Mouse (Mus musculus) hindbrain, postnatal 0 days (tissue): Measurements from ENCODE around the gene Bclaf3. TPM values are rescaled to one million over a fixed set of nuclear protein-coding genes. Genes with fewer than 3 reads are reported as not detected.

ENCODE experiments used
- ATAC-seq: fragments of 200-750 bp; cut with Nextera tagmentation; 2 replicates; pipeline ENCODE4 v1.8.0; 2017; ENCODE audit warnings: mild to moderate bottlenecking, moderate TSS enrichment, moderate library complexity
- DNase-seq: peaks from one replicate; pipeline ENCODE4 v3.0.0-alpha.2; 2015; ENCODE audit warnings: low spot score
- H3K27ac ChIP-seq: fragments of 300-500 bp; sonication (generic); 2 replicates; pipeline ENCODE4 v1.5.1; 2014; ENCODE audit warnings: mild to moderate bottlenecking
- H3K27me3 ChIP-seq: fragments of 300-500 bp; sonication (generic); 2 replicates; pipeline ENCODE4 v1.6.1; 2014; ENCODE audit warnings: low read length, mixed read lengths; ENCODE audit not compliant: insufficient read depth
- H3K36me3 ChIP-seq: fragments of 300-500 bp; sonication (generic); 2 replicates; pipeline ENCODE4 v1.6.1; 2014; ENCODE audit warnings: low read length, mixed read lengths; ENCODE audit not compliant: insufficient read depth
- H3K4me1 ChIP-seq: fragments of 300-500 bp; sonication (generic); 2 replicates; pipeline ENCODE4 v1.6.1; 2014; ENCODE audit warnings: antibody characterized with exemption, low read length, mixed read lengths; ENCODE audit not compliant: insufficient read depth
- H3K4me2 ChIP-seq: fragments of 300-500 bp; sonication (generic); 2 replicates; pipeline ENCODE4 v1.6.1; 2014; ENCODE audit warnings: low read depth, mild to moderate bottlenecking, low read length, moderate library complexity, mixed read lengths
- H3K4me3 ChIP-seq: fragments of 300-500 bp; sonication (generic); 2 replicates; pipeline ENCODE4 v1.5.1; 2014; ENCODE audit warnings: low read length
- H3K9ac ChIP-seq: fragments of 300-500 bp; sonication (generic); replicated peaks from 2 replicates; pipeline ENCODE4 v1.6.1; 2014; ENCODE audit warnings: mild to moderate bottlenecking, low read length, moderate library complexity, mixed read lengths
- H3K9me3 ChIP-seq: fragments of 300-500 bp; sonication (generic); 2 replicates; pipeline ENCODE4 v1.6.1; 2016; ENCODE audit warnings: low read length, mixed read lengths
- CTCF ChIP-seq: IDR thresholded peaks from 2 replicates; pipeline ENCODE4 v1.5.1; 2016; ENCODE audit warnings: antibody characterized with exemption, control low read depth, low read depth
- whole genome bisulfite sequencing: fragments of 180-500 bp; shearing (Covaris S2); extraction: QIAGEN DNeasy Blood & Tissue Kit; methylation state at CpG from one replicate; pipeline ENCODE4 v1.1.7; 2014; 5-methylcytosine and 5-hydroxymethylcytosine counted together
- polyA plus RNA-seq: library from polyadenylated mRNA; unstranded; fragments of >200 nt; fragmentation: Nextera tagmentation; extraction: Ambion mirVana; gene quantifications from 2 replicates; pipeline ENCODE4 v1.2.1, GENCODE M21; 2015
- total RNA-seq: library from RNA; depleted of rRNA; stranded (reverse); fragments of >200 nt; gene quantifications from 2 replicates; pipeline ENCODE4 v1.2.3, GENCODE M21; 2014; rRNA removed

The Bclaf3 gene
- total and polyA plus RNA-seq, 2 experiments from 2014 or later = 4.8 to 18.5 TPM

- Histone ChIP-seq H3K4me1 (no peaks in the 10 kb centered on the region), H3K27me3 (no peaks in the 10 kb centered on the region), H3K4me3 (no peak overlapping the region), H3K36me3 (no peaks in the 10 kb centered on the region), H3K9ac (no peak overlapping the region), H3K4me2 (no peak overlapping the region), H3K9me3 (no peaks in the 10 kb centered on the region), H3K27ac (no peak overlapping the region)
- no peak for ATAC-seq
- WGBS = 76% methylated on average over 4 of the region's 4 CpGs
- no peak for TF ChIP-seq CTCF
- DNase-seq = no peak
Observed at GRCm38 (mm10) chrX:159639991-159640390, 113.5 kb downstream of the Bclaf3 start.

Other genes with a start within 250 kb of the Bclaf3 start
- gene Eif1ax, start 154.5 kb upstream of the Bclaf3 start, total RNA-seq = 62.1 and 74.5 TPM in 2 replicates
- gene Eif1ax, start 154.5 kb upstream of the Bclaf3 start, polyA plus RNA-seq = 86.4 and 96.2 TPM in 2 replicates
- gene Map7d2, start 112.1 kb upstream of the Bclaf3 start, total RNA-seq = 27.7 and 28.0 TPM in 2 replicates
- gene Map7d2, start 112.1 kb upstream of the Bclaf3 start, polyA plus RNA-seq = 72.4 and 76.4 TPM in 2 replicates
- gene Sh3kbp1, start 100.6 kb downstream of the Bclaf3 start, total RNA-seq = 42.0 and 45.5 TPM in 2 replicates
- gene Sh3kbp1, start 100.6 kb downstream of the Bclaf3 start, polyA plus RNA-seq = 41.1 and 43.4 TPM in 2 replicates